Mouse (Mus musculus): ENCODE data around the gene Igf1r. TPM values are rescaled to one million over a fixed set of nuclear protein-coding genes. Genes with fewer than 3 reads are reported as not detected.
A peak's percentile ranks its signal among the peaks of the same experiment; 100 is the strongest.

The Igf1r gene
- polyA plus RNA-seq, 1 experiment from 2014 or later = 27.8 TPM

DNA sequence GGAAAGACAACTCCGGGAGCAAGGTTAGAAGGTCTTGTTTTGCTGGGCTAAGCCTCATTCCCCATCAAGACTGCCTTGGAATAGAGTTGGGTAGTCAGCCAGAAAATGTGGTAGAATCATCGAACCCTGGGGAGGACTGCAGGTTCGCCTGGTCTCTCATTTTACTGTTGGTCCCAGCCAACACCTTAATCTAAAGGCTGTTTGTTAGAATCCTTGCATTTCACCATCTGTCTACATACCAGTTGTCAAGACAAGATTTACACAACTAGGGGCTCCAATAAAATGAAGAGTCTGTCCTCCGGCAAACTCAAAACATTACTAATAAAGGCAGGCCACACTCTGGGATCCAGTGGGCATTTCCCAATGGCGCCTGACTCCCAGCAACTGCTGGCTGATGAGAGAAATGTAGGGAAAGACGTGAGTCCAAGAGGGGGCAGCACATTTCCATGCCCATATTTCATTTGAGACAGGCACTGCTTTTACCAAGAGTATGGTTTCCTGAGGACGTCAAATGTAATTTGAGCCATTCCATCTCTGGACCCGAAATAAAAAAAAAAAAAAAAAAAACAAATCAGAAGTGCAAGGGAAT lies 310.1 kb downstream of the Igf1r start:
- H3K36me3 ChIP-seq (replicated peaks) = no peaks in the 10 kb centered on the region
- H3K4me1 ChIP-seq = peaks cover 16% of the 10 kb centered on the region
- no peaks in the 10 kb centered on the region for H3K9me3 ChIP-seq
- H3K4me2 ChIP-seq = no peak overlapping the region
- ATAC-seq (replicated peaks) = no peak
- no peak overlapping the region for H3K27ac ChIP-seq
- WGBS = 76% methylated on average over 8 of the region's 8 CpGs
- 0 out of 2 replicates have a peak, but pooled peaks cover 3% of the 10 kb centered on the region for H3K27me3 ChIP-seq (replicated peaks)
- H3K9ac ChIP-seq = no peak overlapping the region
- H3K4me3 ChIP-seq = no peak overlapping the region

DNA sequence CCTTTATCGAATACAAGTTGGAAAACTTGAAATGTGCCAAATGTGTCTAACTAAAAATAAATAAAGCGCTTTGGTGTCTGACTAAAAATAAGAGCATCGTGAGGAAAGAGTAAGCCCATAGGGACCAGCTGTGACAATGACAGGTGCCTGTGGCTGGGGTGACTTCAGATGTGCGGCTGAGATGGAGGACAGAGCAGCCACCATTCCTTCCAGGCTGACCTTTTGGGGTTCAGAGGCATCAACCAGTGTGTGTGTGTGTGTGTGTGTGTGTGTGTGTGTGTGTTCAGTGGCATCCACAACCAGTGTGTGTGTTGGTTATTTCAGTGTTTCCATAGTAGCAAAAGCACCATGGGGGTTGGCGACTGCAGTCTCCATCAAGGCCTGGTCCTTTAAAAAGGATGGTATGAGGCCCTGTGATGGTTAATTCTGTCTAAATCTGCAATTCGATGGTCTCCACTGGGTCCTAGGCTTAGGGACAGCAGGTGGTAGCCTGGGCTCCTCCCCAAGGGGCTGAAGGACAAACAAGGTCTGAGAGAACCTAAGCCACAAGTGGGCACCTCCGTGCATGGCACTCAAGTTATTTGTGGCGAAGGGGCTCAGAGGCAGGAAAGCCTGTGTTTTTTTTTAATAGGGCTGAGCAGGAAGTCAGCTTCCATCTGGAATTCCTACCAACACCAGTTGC lies 310.9 kb downstream of the Igf1r start:
- Histone ChIP-seq H3K27ac (no peak overlapping the region), H3K36me3 (replicated peaks) (no peaks in the 10 kb centered on the region), H3K9me3 (no peaks in the 10 kb centered on the region), H3K4me2 (peak overlapping the region; percentile 56), H3K9ac (no peak overlapping the region), H3K4me3 (peak overlapping the region; percentile 27), H3K27me3 (replicated peaks) (0 out of 2 replicates have a peak, but pooled peaks cover 3% of the 10 kb centered on the region), H3K4me1 (peaks cover 16% of the 10 kb centered on the region)
- no peak for ATAC-seq (replicated peaks)
- WGBS = 55% methylated on average over 8 of the region's 8 CpGs

DNA sequence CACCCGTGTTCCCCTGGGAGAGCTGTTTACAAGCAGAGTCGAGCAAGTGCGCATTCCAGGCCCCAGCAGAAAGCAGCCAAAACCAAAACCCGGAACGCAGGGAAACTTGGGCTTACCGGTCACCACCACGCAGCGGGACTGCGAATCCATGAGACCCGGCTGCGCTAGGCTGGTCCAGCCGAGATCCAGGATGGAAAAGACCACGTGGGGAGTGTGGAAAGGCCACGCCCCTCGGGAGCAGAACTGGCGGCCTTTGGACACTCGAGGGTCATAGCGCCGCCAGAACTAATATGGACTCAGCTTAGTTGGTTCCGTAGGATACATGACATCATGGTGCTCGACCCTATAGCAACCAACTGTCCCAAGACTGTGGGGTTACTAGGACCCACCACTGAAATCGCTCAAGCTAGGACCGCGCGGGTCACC lies 311.4 kb downstream of the Igf1r start, which contains the start of gene Pgpep1l:
Gene Pgpep1l (minus strand): TSS at position 206 of the 426 bp plus-strand sequence.
- 9% methylated on average over 25 of the region's 25 CpGs for WGBS
- Histone ChIP-seq H3K9ac (no peak within 1 kb of the TSS; the same call in 1 of the 2 replicates), H3K27me3 (replicated peaks) (0 out of 2 replicates have a peak, but pooled peaks cover 3% of the 10 kb centered on the region), H3K36me3 (replicated peaks) (no peaks in the 10 kb centered on the region), H3K4me1 (peaks cover 16% of the 10 kb centered on the region), H3K4me3 (peak within 1 kb of the TSS; percentile 27), H3K27ac (no peak within 1 kb of the TSS), H3K9me3 (no peaks in the 10 kb centered on the region), H3K4me2 (peak within 1 kb of the TSS; percentile 56)
- ATAC-seq (replicated peaks) = peak; percentile 66; the same call in 1 of the 2 replicates

DNA sequence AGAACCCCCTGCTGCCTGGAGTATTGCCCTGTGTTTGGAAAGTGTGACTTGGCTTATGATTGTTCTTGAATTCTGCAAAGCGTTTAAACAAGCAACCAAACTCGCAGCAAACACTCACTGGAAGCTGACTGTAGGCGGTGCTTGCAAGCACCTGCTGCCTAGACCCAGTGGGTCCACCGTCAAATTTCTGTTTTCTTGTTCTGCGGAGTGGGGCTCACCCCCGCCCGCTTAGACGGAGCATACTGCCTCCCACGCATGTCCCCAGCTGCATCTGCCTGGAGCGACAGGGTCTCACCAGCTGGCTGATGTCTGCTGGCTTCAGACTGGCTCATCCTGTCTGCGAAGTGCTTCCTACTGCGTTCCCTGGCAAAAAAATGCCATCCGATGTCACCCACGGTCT lies 311.9 kb downstream of the Igf1r start:
- ATAC-seq (replicated peaks) = 0 out of 2 replicates have a peak, but pooled peaks have one; percentile 30

DNA sequence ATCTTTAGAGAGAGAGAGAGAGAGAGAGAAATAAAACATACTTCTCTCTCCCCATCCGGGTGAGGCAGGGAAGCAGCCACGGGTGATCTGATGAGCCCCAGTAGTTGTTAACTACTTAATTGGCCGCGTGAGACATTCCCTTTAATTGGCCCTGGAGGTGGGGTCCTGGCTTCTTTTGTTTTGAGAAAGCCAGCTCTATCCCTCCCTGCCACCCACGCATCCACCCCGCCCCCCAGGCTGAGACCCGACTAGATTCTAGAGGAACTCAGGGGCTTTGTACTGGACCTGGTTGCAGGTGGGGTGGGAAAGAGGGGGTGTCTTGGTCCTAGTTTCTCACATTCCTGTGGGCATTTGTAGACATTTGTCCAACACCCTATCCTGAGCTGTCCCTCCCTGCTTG lies 312.8 kb downstream of the Igf1r start:
- 43% methylated on average over 7 of the region's 7 CpGs for whole genome bisulfite sequencing

More for the DNA sequence above, 311.9 kb downstream of the Igf1r start:
- H3K27me3 ChIP-seq (replicated peaks) = 0 out of 2 replicates have a peak, but pooled peaks cover 3% of the 10 kb centered on the region
- peak overlapping the region; percentile 27 for H3K4me3 ChIP-seq
- peaks cover 16% of the 10 kb centered on the region for H3K4me1 ChIP-seq
- H3K27ac ChIP-seq = no peak overlapping the region
- no peaks in the 10 kb centered on the region for H3K36me3 ChIP-seq (replicated peaks)
- H3K9ac ChIP-seq = no peak overlapping the region; the same call in 1 of the 2 replicates
- peak overlapping the region; percentile 56 for H3K4me2 ChIP-seq
- H3K9me3 ChIP-seq = no peaks in the 10 kb centered on the region
- 19% methylated on average over 14 of the region's 14 CpGs for WGBS

DNA sequence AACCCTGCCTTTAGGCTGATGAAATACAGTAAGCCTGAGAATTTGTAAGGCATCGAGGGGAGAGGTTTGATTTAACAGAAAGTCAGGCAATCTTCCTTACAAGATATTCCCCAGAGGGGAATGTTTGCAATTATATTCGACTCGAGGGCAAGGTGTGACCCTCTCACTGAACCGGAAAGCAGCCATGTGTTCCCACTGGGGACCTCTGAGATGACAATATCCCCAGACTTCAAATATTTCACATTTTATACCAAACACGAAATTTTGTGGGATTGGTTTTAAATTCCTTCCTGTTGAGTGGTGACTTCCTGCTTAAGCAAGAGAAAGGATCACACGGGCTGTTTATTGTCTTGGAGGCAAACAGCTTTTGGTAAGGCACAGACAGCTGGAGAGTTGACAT lies 314.1 kb downstream of the Igf1r start:
- 0 out of 2 replicates have a peak, but pooled peaks cover 3% of the 10 kb centered on the region for H3K27me3 ChIP-seq (replicated peaks)
- H3K9me3 ChIP-seq = no peaks in the 10 kb centered on the region
- no peaks in the 10 kb centered on the region for H3K36me3 ChIP-seq (replicated peaks)
- no peak overlapping the region for H3K4me3 ChIP-seq
- H3K27ac ChIP-seq = no peak overlapping the region
- ATAC-seq (replicated peaks) = no peak
- peaks cover 16% of the 10 kb centered on the region for H3K4me1 ChIP-seq
- 28% methylated on average over 6 of the region's 6 CpGs for WGBS
- no peak overlapping the region for H3K9ac ChIP-seq
- no peak overlapping the region for H3K4me2 ChIP-seq

More for the DNA sequence above, 312.8 kb downstream of the Igf1r start:
- no peaks in the 10 kb centered on the region for H3K9me3 ChIP-seq
- H3K4me1 ChIP-seq = peaks cover 16% of the 10 kb centered on the region
- H3K27ac ChIP-seq = no peak overlapping the region
- H3K27me3 ChIP-seq (replicated peaks) = 0 out of 2 replicates have a peak, but pooled peaks cover 3% of the 10 kb centered on the region
- H3K36me3 ChIP-seq (replicated peaks) = no peaks in the 10 kb centered on the region
- H3K4me2 ChIP-seq = no peak overlapping the region
- H3K4me3 ChIP-seq = no peak overlapping the region
- no peak for ATAC-seq (replicated peaks)
- no peak overlapping the region for H3K9ac ChIP-seq

DNA sequence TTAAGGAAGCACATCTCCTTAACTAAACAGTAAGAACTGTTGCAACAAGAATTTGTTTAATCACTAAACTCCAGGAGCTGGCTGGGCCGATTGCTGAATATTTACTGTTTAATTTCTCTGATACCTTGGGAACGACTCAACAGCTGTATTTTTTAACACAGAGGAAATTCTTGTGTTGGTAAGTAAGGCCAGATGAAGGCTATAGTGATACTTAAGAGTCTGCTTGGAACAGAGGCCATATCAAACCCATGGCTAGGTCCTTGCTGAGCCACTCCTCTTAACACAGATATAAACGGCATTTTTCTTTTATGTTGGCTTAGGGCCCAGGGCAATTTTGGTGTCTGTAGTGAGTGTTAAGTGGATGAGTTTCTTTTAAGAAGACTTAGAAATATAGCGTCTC lies 317.9 kb downstream of the Igf1r start:
- 72% methylated on average over 4 of the region's 4 CpGs for WGBS
- Histone ChIP-seq H3K27ac (no peak overlapping the region), H3K36me3 (replicated peaks) (no peaks in the 10 kb centered on the region)

DNA sequence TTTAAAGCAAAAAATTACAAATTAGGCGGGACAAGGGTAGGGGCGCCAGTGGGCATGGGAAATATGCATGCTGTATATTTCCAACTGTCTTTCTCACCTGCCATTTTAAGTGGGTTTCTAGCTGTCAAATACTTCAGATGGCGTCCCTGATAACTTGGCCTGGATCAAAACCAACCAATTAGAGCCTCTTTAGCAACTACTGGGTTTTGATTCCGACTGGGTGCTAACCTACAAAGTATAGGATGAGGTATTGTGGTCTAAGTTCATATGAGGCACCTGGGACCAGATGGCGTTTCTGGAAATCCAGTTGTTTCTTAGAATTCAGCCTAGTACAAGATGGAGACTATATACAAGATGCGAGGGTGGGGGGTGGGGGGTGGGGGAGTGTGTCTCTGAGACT lies 319.2 kb downstream of the Igf1r start:
- peaks cover 14% of the 10 kb centered on the region for H3K4me1 ChIP-seq
- H3K9ac ChIP-seq = no peak overlapping the region
- no peak overlapping the region for H3K27ac ChIP-seq
- ATAC-seq (replicated peaks) = no peak
- no peak overlapping the region for H3K4me3 ChIP-seq
- H3K9me3 ChIP-seq = no peaks in the 10 kb centered on the region
- H3K4me2 ChIP-seq = no peak overlapping the region
- 93% methylated on average over 6 of the region's 6 CpGs for WGBS
- H3K27me3 ChIP-seq (replicated peaks) = peaks cover 7% of the 10 kb centered on the region
- no peaks in the 10 kb centered on the region for H3K36me3 ChIP-seq (replicated peaks)

More for the DNA sequence above, 317.9 kb downstream of the Igf1r start:
- no peak overlapping the region for H3K4me2 ChIP-seq
- no peaks in the 10 kb centered on the region for H3K9me3 ChIP-seq
- no peak for ATAC-seq (replicated peaks)
- no peak overlapping the region for H3K4me3 ChIP-seq
- H3K4me1 ChIP-seq = 0 out of 2 replicates have a peak, but pooled peaks cover 4% of the 10 kb centered on the region
- H3K9ac ChIP-seq = no peak overlapping the region
- H3K27me3 ChIP-seq (replicated peaks) = peaks cover 3% of the 10 kb centered on the region

DNA sequence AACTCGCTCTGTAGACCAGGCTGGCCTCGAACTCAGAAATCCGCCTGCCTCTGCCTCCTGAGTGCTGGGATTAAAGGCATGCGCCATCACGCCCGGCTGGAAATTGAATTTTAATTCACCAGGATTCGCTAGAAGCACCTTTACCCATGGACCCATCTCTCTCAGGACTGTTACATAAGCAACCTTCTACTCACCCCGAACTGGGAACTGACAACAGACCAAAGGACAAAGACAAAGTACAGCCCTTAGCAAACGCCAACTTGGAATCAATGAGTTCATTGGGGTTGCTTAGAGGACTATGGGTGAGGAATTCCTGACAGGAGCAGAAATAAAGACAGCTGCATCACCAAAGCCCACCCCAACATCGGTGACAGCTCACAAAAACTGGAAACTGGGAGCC lies 320.0 kb downstream of the Igf1r start:
- WGBS = 89% methylated on average over 10 of the region's 10 CpGs
- ATAC-seq (replicated peaks) = no peak
- Histone ChIP-seq H3K4me2 (no peak overlapping the region), H3K9ac (no peak overlapping the region), H3K27ac (no peak overlapping the region), H3K4me1 (peaks cover 14% of the 10 kb centered on the region), H3K4me3 (no peak overlapping the region), H3K9me3 (no peaks in the 10 kb centered on the region), H3K36me3 (replicated peaks) (no peaks in the 10 kb centered on the region), H3K27me3 (replicated peaks) (peaks cover 7% of the 10 kb centered on the region)

DNA sequence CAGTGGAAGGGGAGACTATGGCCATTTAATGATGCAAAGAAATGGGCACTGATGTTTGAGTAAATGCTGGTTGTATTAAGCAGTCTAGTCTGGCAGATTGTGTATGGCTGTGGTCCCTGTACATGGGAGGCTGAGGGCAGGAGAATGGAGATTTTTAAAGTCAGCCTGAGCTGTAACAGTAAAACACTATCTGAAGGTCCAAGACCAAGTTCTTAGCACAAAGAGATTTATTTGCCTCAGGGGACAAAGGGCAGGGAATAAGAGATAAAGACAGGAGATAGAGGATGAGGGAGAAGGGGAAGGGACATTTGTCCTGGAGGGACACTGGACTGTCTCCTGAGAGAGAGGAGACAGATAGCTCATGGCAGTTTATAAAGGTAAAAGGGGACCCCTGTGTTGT lies 320.9 kb downstream of the Igf1r start, which contains the start of gene Fam169b:
Gene Fam169b (plus strand): TSS at position 325 of the 400 bp plus-strand sequence.
- Histone ChIP-seq H3K9ac (no peak within 1 kb of the TSS), H3K4me3 (no peak within 1 kb of the TSS), H3K4me1 (peaks cover 14% of the 10 kb centered on the region), H3K27me3 (replicated peaks) (peaks cover 7% of the 10 kb centered on the region), H3K4me2 (no peak within 1 kb of the TSS), H3K36me3 (replicated peaks) (no peaks in the 10 kb centered on the region), H3K9me3 (no peaks in the 10 kb centered on the region), H3K27ac (no peak within 1 kb of the TSS)
- ATAC-seq (replicated peaks) = no peak

DNA sequence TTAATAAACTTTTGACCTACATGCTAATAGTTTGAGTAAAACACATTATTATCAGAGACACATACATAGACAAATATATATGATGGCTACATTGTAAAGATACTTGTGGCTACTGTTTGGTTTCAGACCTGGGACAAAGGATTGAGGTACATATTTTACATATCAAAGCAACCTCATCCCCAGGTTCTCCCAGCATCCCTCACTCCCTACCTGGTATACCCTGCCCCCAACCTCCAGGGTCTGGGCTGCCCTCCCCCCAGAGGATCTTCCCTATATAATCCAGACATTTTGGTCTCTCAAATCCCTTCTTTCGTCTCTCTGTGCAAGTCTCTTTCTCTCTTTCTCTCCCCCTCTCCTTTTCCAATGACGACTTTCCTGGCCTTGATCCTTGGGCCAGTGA lies 321.6 kb downstream of the Igf1r start:
- H3K36me3 ChIP-seq (replicated peaks) = no peaks in the 10 kb centered on the region
- H3K27ac ChIP-seq = no peak overlapping the region
- H3K4me2 ChIP-seq = no peak overlapping the region
- H3K9me3 ChIP-seq = no peaks in the 10 kb centered on the region
- WGBS = 55% methylated on average over 2 of the region's 2 CpGs
- no peak overlapping the region for H3K9ac ChIP-seq
- ATAC-seq (replicated peaks) = no peak
- no peak overlapping the region for H3K4me3 ChIP-seq
- peaks cover 10% of the 10 kb centered on the region for H3K27me3 ChIP-seq (replicated peaks)
- H3K4me1 ChIP-seq = peaks cover 14% of the 10 kb centered on the region

DNA sequence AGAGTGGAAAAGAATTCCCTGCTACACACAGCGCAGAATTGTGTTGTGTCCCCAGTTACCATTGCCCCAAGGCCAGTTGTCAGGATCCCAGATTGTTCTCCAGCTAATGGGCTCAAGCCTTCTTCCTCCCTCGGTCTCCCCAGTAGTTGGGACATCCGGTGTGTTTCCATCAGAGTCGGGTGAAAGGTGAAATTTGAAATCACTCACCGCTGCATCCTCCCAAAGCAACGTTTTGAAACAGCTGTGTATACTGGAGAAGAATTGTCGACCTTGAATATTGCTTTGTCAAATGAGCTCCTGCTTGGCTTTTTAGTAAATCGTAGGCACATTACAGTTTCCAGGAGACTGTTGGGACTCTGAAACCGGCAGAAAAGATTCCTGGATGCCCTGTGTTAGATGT lies 322.3 kb downstream of the Igf1r start:
- Histone ChIP-seq H3K9ac (no peak overlapping the region), H3K4me2 (no peak overlapping the region), H3K4me1 (peaks cover 14% of the 10 kb centered on the region), H3K36me3 (replicated peaks) (no peaks in the 10 kb centered on the region), H3K27me3 (replicated peaks) (peaks cover 10% of the 10 kb centered on the region), H3K4me3 (no peak overlapping the region), H3K9me3 (no peaks in the 10 kb centered on the region), H3K27ac (no peak overlapping the region)
- 79% methylated on average over 9 of the region's 9 CpGs for WGBS
- no peak for ATAC-seq (replicated peaks)

Measured in midbrain, embryonic 15.5 days (tissue).